Mouse (Mus musculus): Measurements from ENCODE around the gene Lrrc8d. TPM values are rescaled to one million over a fixed set of nuclear protein-coding genes. Genes with fewer than 3 reads are reported as not detected.

The Lrrc8d gene
- polyA plus RNA-seq, 1 experiment = 34.6 TPM

DNA sequence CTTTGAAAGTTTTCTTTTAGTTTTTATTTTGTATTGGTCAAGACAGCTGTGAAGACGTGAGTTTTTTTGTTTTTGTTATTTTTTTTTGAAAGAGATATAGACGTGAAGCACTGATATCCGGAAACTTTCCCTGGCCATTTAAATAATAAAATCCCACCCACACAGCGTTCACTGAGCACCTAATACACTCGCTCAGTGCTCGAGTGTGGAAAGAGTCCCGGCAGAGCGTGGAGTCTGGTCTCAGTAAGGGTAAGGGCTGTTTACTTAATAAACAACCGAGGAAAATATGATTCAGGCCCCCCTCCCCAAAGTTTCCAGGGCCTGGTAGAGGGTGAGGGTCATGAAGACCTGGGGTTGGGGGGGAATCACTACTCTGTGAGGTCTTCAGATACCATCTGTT, 1.6 kb downstream of the Lrrc8d start:
- Histone ChIP-seq H3K9ac (ENCODE audit: low read depth, poor library complexity, severe bottlenecking) (peak overlapping the region; percentile 96), H3K4me1 (ENCODE audit: control insufficient read depth, insufficient read depth, low read length) (peaks cover 11% of the 10 kb centered on the region), H3K4me3 (ENCODE audit: low read depth, low read length) (peak overlapping the region; percentile 99), H3K27ac (ENCODE audit: insufficient read depth, low read length) (peak overlapping the region; percentile 77; the same call in 1 of the 2 replicates), H3K27me3 (ENCODE audit: control insufficient read depth, insufficient read depth, low read length, poor library complexity, severe bottlenecking) (no peaks in the 10 kb centered on the region), H3K36me3 (ENCODE audit: control insufficient read depth, insufficient read depth, low read length, poor library complexity, severe bottlenecking) (peaks cover 12% of the 10 kb centered on the region; the same call in 1 of the 2 replicates), H3K9me3 (replicated peaks; ENCODE audit: control insufficient read depth, insufficient read depth, low read length, poor library complexity, severe bottlenecking) (no peaks in the 10 kb centered on the region)
- TF ChIP-seq CTCF (IDR thresholded peaks at IDR 0.05; ENCODE audit: low read depth, low read length) (no peak), POLR2A (IDR thresholded peaks at IDR 0.05; ENCODE audit: insufficient read depth, low read length) (no peak), EP300 (IDR thresholded peaks at IDR 0.05; ENCODE audit: insufficient read depth, low read depth, low read length) (no peak)

DNA sequence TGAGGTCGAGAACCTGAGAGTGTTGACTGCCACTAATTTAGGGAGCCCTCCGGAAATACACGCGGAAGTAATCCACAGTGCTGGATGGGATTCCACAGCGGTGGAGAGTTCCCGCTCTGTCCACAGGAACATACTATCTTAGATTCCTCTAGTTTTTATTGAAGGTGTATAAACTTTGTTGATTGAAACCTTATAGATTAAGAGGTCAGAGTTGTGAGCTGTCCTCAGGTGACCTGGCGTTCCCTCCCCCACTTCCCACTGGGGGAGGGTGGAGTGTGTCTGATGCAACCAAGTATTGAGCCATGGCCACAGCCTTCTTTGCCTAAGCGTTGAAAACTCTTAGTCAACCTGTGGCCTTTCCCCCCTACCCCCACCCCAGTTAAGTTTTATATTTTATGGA, 2.1 kb downstream of the Lrrc8d start:
- H3K4me3 ChIP-seq (ENCODE audit: low read depth, low read length) = peak overlapping the region; percentile 99

DNA sequence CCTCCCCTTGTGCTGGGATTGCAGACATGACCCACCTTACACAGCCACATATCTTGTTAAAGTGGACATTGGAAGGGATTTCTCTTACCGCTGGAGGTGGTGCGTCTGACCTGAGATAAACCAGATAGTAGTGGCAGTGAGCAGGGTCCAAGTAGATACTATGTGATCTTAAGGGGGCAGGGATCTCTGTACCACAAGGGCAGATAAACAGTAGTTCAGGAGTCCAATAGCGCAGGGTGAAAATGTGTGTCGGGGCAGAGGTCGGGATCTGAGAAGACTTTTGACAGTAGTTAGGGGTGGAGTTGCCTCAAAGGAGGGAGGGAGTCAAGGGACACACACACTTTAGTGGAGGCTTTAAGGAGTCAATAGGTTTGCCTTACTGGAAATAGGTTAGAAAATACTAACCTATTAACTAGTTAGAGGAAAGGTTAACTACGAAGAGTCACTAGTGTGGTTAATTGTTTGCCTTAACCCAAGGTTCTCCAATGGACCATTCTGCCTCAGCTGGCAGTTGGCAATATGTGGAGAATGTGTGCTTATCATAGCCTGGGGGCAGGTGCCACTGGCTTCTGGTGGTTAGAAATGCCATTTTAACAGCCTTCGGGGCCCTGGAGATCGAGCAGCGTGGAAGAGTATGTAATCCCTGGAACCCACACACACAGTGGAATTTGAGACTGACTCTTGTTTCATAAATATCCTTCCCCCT, 3.0 kb downstream of the Lrrc8d start:
- Histone ChIP-seq H3K36me3 (ENCODE audit: control insufficient read depth, insufficient read depth, low read length, poor library complexity, severe bottlenecking) (peaks cover 12% of the 10 kb centered on the region; the same call in 1 of the 2 replicates), H3K9ac (ENCODE audit: low read depth, poor library complexity, severe bottlenecking) (no peak overlapping the region), H3K27me3 (ENCODE audit: control insufficient read depth, insufficient read depth, low read length, poor library complexity, severe bottlenecking) (no peaks in the 10 kb centered on the region), H3K4me3 (ENCODE audit: low read depth, low read length) (peak overlapping the region; percentile 23; the same call in 1 of the 2 replicates), H3K27ac (ENCODE audit: insufficient read depth, low read length) (no peak overlapping the region), H3K4me1 (ENCODE audit: control insufficient read depth, insufficient read depth, low read length) (peaks cover 9% of the 10 kb centered on the region), H3K9me3 (replicated peaks; ENCODE audit: control insufficient read depth, insufficient read depth, low read length, poor library complexity, severe bottlenecking) (no peaks in the 10 kb centered on the region)
- no peak for TF ChIP-seq POLR2A (IDR thresholded peaks at IDR 0.05; ENCODE audit: insufficient read depth, low read length)

More for the DNA sequence above, 2.1 kb downstream of the Lrrc8d start:
- H3K27me3 ChIP-seq (ENCODE audit: control insufficient read depth, insufficient read depth, low read length, poor library complexity, severe bottlenecking) = no peaks in the 10 kb centered on the region
- peaks cover 12% of the 10 kb centered on the region; the same call in 1 of the 2 replicates for H3K36me3 ChIP-seq (ENCODE audit: control insufficient read depth, insufficient read depth, low read length, poor library complexity, severe bottlenecking)
- TF ChIP-seq EP300 (IDR thresholded peaks at IDR 0.05; ENCODE audit: insufficient read depth, low read depth, low read length) = peak; percentile 48; the same call in 1 of the 2 replicates
- TF ChIP-seq CTCF (IDR thresholded peaks at IDR 0.05; ENCODE audit: low read depth, low read length) = no peak
- H3K27ac ChIP-seq (ENCODE audit: insufficient read depth, low read length) = peak overlapping the region; percentile 34; the same call in 1 of the 2 replicates
- peak overlapping the region; percentile 96 for H3K9ac ChIP-seq (ENCODE audit: low read depth, poor library complexity, severe bottlenecking)
- peaks cover 10% of the 10 kb centered on the region for H3K4me1 ChIP-seq (ENCODE audit: control insufficient read depth, insufficient read depth, low read length)
- H3K9me3 ChIP-seq (replicated peaks; ENCODE audit: control insufficient read depth, insufficient read depth, low read length, poor library complexity, severe bottlenecking) = no peaks in the 10 kb centered on the region

DNA sequence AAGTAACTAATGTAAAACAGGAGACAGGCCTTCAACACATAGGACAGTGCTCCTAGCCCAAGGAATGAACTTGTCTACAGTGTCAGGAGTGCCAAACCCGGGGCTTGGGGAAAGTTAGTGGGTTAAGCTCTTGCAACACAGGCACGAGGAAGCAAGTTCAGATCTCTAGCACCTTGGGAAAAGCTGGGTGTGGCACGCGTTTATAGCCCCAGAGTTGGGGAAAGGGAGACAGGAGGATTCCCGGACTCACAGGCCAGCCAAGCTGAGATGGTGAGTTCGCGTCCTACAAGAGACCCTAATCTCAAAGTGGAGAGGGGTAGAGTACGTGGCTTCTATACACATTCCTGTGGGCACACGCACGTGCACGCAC, 3.5 kb downstream of the Lrrc8d start:
- TF ChIP-seq CTCF (IDR thresholded peaks at IDR 0.05; ENCODE audit: low read depth, low read length) (no peak), EP300 (IDR thresholded peaks at IDR 0.05; ENCODE audit: insufficient read depth, low read depth, low read length) (no peak), POLR2A (IDR thresholded peaks at IDR 0.05; ENCODE audit: insufficient read depth, low read length) (no peak)
- H3K4me1 ChIP-seq (ENCODE audit: control insufficient read depth, insufficient read depth, low read length) = peaks cover 7% of the 10 kb centered on the region
- peaks cover 12% of the 10 kb centered on the region; the same call in 1 of the 2 replicates for H3K36me3 ChIP-seq (ENCODE audit: control insufficient read depth, insufficient read depth, low read length, poor library complexity, severe bottlenecking)
- no peaks in the 10 kb centered on the region for H3K9me3 ChIP-seq (replicated peaks; ENCODE audit: control insufficient read depth, insufficient read depth, low read length, poor library complexity, severe bottlenecking)
- no peak overlapping the region for H3K9ac ChIP-seq (ENCODE audit: low read depth, poor library complexity, severe bottlenecking)
- H3K27ac ChIP-seq (ENCODE audit: insufficient read depth, low read length) = no peak overlapping the region
- peak overlapping the region; percentile 18; the same call in 1 of the 2 replicates for H3K4me3 ChIP-seq (ENCODE audit: low read depth, low read length)
- H3K27me3 ChIP-seq (ENCODE audit: control insufficient read depth, insufficient read depth, low read length, poor library complexity, severe bottlenecking) = no peaks in the 10 kb centered on the region

DNA sequence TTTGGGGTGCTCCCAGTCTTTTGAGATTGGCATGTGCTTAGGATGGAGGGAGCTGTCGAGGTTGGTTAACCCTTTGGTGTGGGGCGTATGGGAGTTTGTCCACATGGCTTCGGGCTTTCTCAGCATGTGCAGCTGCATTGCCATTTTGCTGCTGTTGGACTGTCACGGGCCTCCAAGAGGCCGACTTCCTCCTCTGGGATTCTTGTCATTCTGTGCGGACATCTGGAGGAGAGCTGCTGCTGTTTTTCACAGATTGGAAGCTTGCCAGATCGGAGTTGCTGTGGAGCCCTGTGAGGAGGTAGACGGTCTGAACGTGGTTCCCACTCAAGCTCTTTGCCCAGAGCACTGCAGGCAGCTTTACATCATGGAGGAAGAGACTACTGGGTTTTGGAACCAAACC, 4.8 kb downstream of the Lrrc8d start:
- Histone ChIP-seq H3K4me1 (ENCODE audit: control insufficient read depth, insufficient read depth, low read length) (peaks cover 7% of the 10 kb centered on the region), H3K27me3 (ENCODE audit: control insufficient read depth, insufficient read depth, low read length, poor library complexity, severe bottlenecking) (no peaks in the 10 kb centered on the region), H3K9ac (ENCODE audit: low read depth, poor library complexity, severe bottlenecking) (no peak overlapping the region), H3K4me3 (ENCODE audit: low read depth, low read length) (no peak overlapping the region), H3K27ac (ENCODE audit: insufficient read depth, low read length) (no peak overlapping the region), H3K9me3 (replicated peaks; ENCODE audit: control insufficient read depth, insufficient read depth, low read length, poor library complexity, severe bottlenecking) (no peaks in the 10 kb centered on the region), H3K36me3 (ENCODE audit: control insufficient read depth, insufficient read depth, low read length, poor library complexity, severe bottlenecking) (peaks cover 12% of the 10 kb centered on the region; the same call in 1 of the 2 replicates)
- no peak for TF ChIP-seq CTCF (IDR thresholded peaks at IDR 0.05; ENCODE audit: low read depth, low read length)
- no peak for TF ChIP-seq EP300 (IDR thresholded peaks at IDR 0.05; ENCODE audit: insufficient read depth, low read depth, low read length)
- no peak for TF ChIP-seq POLR2A (IDR thresholded peaks at IDR 0.05; ENCODE audit: insufficient read depth, low read length)

DNA sequence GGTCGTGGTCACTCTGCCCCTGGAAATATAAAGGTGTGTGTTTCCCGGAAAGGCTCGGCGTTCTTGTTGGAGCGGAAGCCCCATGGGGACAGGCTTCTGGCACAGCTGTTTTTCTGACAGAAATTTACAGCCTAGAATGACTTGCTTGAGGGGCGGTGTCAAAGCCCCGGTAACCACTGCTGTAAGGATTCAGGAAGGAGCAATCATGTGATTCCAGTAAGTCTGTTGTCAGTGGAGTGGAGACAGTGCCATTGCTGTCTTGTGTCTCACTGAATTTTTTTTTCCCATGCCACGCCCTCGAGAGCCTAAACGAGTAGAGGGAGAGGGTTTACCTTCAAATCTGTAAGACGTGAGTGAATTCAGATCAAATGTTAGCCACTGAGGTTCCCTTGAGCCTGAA, 6.9 kb downstream of the Lrrc8d start:
- H3K4me3 ChIP-seq (ENCODE audit: low read depth, low read length) = no peak overlapping the region
- H3K9ac ChIP-seq (ENCODE audit: low read depth, poor library complexity, severe bottlenecking) = no peak overlapping the region; the same call in 1 of the 2 replicates
- peaks cover 12% of the 10 kb centered on the region; the same call in 1 of the 2 replicates for H3K36me3 ChIP-seq (ENCODE audit: control insufficient read depth, insufficient read depth, low read length, poor library complexity, severe bottlenecking)

More for the DNA sequence above, 6.9 kb downstream of the Lrrc8d start:
- no peaks in the 10 kb centered on the region for H3K9me3 ChIP-seq (replicated peaks; ENCODE audit: control insufficient read depth, insufficient read depth, low read length, poor library complexity, severe bottlenecking)
- H3K27ac ChIP-seq (ENCODE audit: insufficient read depth, low read length) = no peak overlapping the region
- H3K27me3 ChIP-seq (ENCODE audit: control insufficient read depth, insufficient read depth, low read length, poor library complexity, severe bottlenecking) = no peaks in the 10 kb centered on the region
- H3K4me1 ChIP-seq (ENCODE audit: control insufficient read depth, insufficient read depth, low read length) = peaks cover 7% of the 10 kb centered on the region
- TF ChIP-seq CTCF (IDR thresholded peaks at IDR 0.05; ENCODE audit: low read depth, low read length) (no peak), EP300 (IDR thresholded peaks at IDR 0.05; ENCODE audit: insufficient read depth, low read depth, low read length) (no peak), POLR2A (IDR thresholded peaks at IDR 0.05; ENCODE audit: insufficient read depth, low read length) (no peak)

Measured in ES-Bruce4 (cell line).